Mouse (Mus musculus) skeletal muscle tissue, adult 2 months (tissue): Measurements from ENCODE around the gene Six6.

ENCODE experiments used
- DNase-seq: peaks from one replicate; pipeline ENCODE4 v3.0.0-alpha.2; 2012; ENCODE audit warnings: low read depth, low spot score

Gene Six6

DNA sequence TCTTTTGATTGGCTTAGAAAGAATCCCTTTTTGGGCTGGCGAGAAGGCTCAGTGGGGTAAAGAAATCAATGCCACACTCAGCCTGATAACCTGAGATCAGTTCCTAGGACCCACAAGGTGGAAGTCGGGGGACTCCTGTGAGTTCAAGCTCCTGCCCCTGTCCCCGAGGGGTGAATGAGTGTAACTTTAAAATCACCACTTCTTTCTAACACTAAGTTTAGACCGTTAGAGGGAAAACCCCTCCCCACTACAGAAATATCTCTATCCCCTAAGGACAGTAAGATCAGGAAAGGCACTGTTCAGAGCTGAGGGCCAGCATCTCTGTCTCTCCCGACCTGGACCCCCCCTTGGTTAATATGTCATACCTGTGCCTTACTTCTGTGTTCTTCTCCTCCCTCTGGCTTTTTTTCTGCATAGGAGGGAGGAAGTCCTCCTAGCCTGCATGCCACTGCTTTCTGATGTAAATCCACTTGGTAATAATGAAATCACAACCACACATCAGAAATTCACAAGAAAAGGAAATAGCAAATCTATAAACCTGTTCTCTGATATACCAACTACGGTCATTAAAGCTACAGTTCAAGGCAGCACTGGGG is 18.2 kb downstream of the Six6 start:
- DNase-seq, result no peak

GRCm38 (mm10) chr12:72958446-72958845 is 18.8 kb downstream of the Six6 start:
- no peak for DNase-seq

- no peak for DNase-seq
These were observed 23.1 kb downstream of the Six6 start for GRCm38 (mm10) chr12:72962761-72963160.

DNA sequence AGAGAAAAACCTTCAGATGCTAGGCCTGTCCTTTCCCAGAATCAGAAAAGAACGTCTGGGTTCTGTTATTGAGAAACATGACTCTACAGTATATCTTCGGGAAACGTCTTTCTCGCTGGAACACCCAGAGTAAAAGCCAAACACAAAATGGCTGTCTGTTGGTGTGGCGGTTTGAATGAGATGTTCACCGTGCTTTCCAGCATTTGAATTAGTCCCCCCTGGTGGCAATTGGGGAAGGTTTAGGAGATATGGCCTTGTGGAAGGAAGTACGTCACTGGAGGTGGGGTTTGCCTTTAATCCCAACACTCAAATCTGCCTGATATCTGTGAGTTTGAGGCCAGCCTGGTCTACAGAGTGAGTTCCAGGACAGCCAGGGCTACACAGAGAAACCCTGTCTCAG is 27.8 kb downstream of the Six6 start:
- no peak for DNase-seq

- DNase-seq, result no peak
These were observed 30.9 kb downstream of the Six6 start for GRCm38 (mm10) chr12:72970620-72971019.

DNA sequence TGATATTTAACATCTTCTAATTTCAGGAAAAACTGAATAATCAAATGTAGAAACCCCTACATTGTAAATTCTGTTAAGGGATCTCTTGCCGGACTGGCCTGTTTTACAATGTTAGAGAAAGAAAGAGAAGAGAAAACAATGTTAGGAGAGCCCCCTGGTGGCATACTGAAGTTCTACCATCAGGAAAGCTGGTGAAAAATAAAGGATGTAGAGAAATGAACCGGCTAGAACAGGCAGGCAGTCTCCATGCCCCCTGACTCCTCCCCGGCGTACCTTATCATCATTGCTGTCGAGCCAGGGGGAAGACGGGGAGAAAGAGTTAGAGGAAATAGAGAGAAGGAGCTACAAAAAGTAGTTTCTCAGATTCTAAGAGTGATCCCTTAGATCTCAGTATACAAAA is 33.5 kb downstream of the Six6 start:
- DNase-seq, result no peak

- DNase-seq, result no peak
These were observed 36.5 kb downstream of the Six6 start for GRCm38 (mm10) chr12:72976172-72976571.

DNA sequence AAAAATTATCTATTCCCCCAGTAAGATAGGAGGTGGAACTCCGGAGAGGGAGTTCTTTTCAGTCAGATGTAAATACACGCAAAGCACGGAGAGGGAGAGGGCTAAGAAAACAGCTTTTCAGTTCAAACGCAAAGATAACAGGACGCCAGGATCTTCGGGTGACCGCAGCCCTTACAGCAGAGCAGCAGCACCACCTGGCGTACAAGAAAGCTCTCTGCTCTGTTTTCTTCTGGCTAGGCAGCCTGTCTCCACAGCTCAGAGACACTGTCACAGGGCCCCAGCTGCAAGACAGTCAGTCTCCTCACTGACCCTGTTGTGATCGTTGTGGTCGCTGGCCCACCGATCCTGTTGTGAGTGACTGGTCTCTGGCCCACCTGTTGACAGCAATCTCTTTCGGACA is 37.0 kb downstream of the Six6 start:
- peak; percentile 60 for DNase-seq

GRCm38 (mm10) chr12:72977851-72978250 is 38.2 kb downstream of the Six6 start:
- DNase-seq, result no peak

DNA sequence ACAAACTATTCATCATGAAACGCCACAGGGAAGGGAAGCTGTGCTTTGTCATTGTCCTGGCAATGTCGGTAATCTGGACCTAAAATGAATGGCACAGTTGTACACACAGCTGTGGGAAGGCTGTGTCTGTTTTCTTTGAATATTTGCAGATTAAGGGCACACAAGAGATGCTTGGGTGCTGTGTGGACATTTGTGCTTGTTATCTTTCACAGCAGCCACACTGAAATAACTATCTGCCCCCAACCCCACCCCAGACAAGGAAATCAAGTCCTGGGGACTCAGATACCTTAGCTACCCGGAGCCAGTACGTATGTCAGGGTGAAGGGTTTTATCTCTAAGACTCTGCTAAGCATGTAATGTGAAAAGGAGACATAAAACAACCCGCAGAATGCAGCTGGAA is 39.5 kb downstream of the Six6 start:
- no peak for DNase-seq

- DNase-seq, result no peak
These were observed 42.9 kb downstream of the Six6 start for GRCm38 (mm10) chr12:72982616-72983015.

- peak; percentile 63 for DNase-seq
These were observed 43.6 kb downstream of the Six6 start for GRCm38 (mm10) chr12:72983071-72983857.
